Mouse (Mus musculus) kidney, adult 2 months (tissue): ENCODE results near the gene Dclk3.

ENCODE experiments used
- CTCF ChIP-seq: fragments of 200-500 bp; conservative IDR thresholded peaks from 2 replicates; pipeline ENCODE4 v1.5.1; 2011; ENCODE audit warnings: low read depth, mild to moderate bottlenecking, control low read depth, low read length, moderate library complexity, mixed read lengths; ENCODE audit not compliant: insufficient read depth, insufficient read length
- POLR2A ChIP-seq: fragments of 200-500 bp; IDR thresholded peaks from one replicate; pipeline ENCODE4 v1.6.1; 2011; ENCODE audit warnings: low read depth, low read length, control low read depth

DNA sequence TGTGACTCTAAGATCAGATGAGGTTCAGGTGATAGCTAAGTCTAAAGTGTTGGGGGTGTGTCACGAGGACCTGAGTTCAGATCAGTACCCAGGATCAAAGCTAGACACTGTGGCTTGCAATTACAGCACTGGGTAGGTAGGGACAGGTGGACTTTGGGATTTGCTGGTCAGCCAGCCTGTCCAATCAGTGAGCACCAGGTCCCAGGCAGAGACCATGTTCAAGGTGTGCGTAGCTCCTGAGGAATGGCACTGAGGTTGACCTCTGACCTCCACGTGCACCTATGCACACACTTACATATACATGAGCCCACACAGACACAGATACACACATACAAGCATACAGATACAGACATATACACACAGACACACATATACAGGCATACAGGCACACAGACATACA, 76.7 kb downstream of the Dclk3 start:
- no peak for TF ChIP-seq CTCF
- TF ChIP-seq POLR2A = no peak
